Comparison of ENCODE assay signal across 7 mouse cellular contexts in genomic region chr12:27135997-27136559, GRCm38 (mm10).
DNase-seq lines count a peak whose midpoint lies in the region; ATAC-seq and TF ChIP-seq lines count a peak whose summit lies in the region.

No protein-coding gene starts in this region.

- peak overlapping the region; percentile 52 for H3K27ac ChIP-seq in midbrain, embryonic 10.5 days (replicated peaks)
- H3K27ac ChIP-seq in midbrain, postnatal 0 days (ENCODE audit: low read depth, low read length): no peak overlapping the region; the same call in 1 of the 2 replicates
- H3K27ac ChIP-seq in intestine, postnatal 0 days (ENCODE audit: low read depth, low read length): no peak overlapping the region
- H3K27ac ChIP-seq in stomach, embryonic 14.5 days (ENCODE audit: low read length): peak overlapping the region; percentile 44; the same call in 1 of the 2 replicates

- no peaks in the 10 kb centered on the region for H3K9me3 ChIP-seq in midbrain, embryonic 10.5 days (replicated peaks)
- no peaks in the 10 kb centered on the region for H3K9me3 ChIP-seq in midbrain, postnatal 0 days (ENCODE audit: low read length)
- no peaks in the 10 kb centered on the region for H3K9me3 ChIP-seq in intestine, postnatal 0 days (ENCODE audit: control insufficient read depth)
- H3K9me3 ChIP-seq in stomach, embryonic 14.5 days (ENCODE audit: control insufficient read depth, low read depth, low read length): no peaks in the 10 kb centered on the region

- H3K9ac ChIP-seq in midbrain, postnatal 0 days (replicated peaks; ENCODE audit: low read length, poor library complexity, severe bottlenecking): no peak overlapping the region
- no peak overlapping the region for H3K9ac ChIP-seq in intestine, postnatal 0 days (ENCODE audit: low read depth, low read length)
- no peak overlapping the region for H3K9ac ChIP-seq in stomach, embryonic 14.5 days (replicated peaks; ENCODE audit: low read depth, low read length)

- no peak overlapping the region; the same call in 1 of the 2 replicates for H3K4me2 ChIP-seq in midbrain, postnatal 0 days (ENCODE audit: low read depth, low read length, poor library complexity, severe bottlenecking)
- H3K4me2 ChIP-seq in intestine, postnatal 0 days (replicated peaks; ENCODE audit: low read depth): peak overlapping the region; percentile 32; the same call in 1 of the 2 replicates
- peak overlapping the region; percentile 22 for H3K4me2 ChIP-seq in stomach, embryonic 14.5 days (replicated peaks; ENCODE audit: low read depth, low read length)

- DNase-seq in midbrain, embryonic 10.5 days (ENCODE audit: low spot score): no peak
- no peak for DNase-seq in midbrain, postnatal 0 days (ENCODE audit: low spot score)
- DNase-seq in forelimb bud, embryonic 11.5 days (ENCODE audit: low read depth, low spot score): peak; percentile 59
- no peak for DNase-seq in adrenal gland, adult (ENCODE audit: inconsistent age in 2 of 2, low spot score in 1 of 2)
- DNase-seq in frontal cortex, postnatal 25 days (ENCODE audit: low spot score in 2 of 2): no peak

- WGBS in midbrain, embryonic 10.5 days: 79% methylated on average over 10 of the region's 10 CpGs
- 41% methylated on average over 10 of the region's 10 CpGs for WGBS in midbrain, postnatal 0 days
- 25% methylated on average over 10 of the region's 10 CpGs for WGBS in intestine, postnatal 0 days
- WGBS in stomach, embryonic 14.5 days: 17% methylated on average over 10 of the region's 10 CpGs

- no peaks in the 10 kb centered on the region for H3K36me3 ChIP-seq in midbrain, embryonic 10.5 days
- no peaks in the 10 kb centered on the region for H3K36me3 ChIP-seq in midbrain, postnatal 0 days (ENCODE audit: insufficient read depth, low read length)
- no peaks in the 10 kb centered on the region for H3K36me3 ChIP-seq in intestine, postnatal 0 days (ENCODE audit: control insufficient read depth, insufficient read depth)
- H3K36me3 ChIP-seq in stomach, embryonic 14.5 days (ENCODE audit: control insufficient read depth, insufficient read depth, low read length): no peaks in the 10 kb centered on the region

- H3K4me3 ChIP-seq in midbrain, embryonic 10.5 days: no peak overlapping the region
- H3K4me3 ChIP-seq in midbrain, postnatal 0 days (ENCODE audit: low read depth, low read length): no peak overlapping the region
- no peak overlapping the region for H3K4me3 ChIP-seq in intestine, postnatal 0 days (ENCODE audit: low read depth, low read length)
- H3K4me3 ChIP-seq in stomach, embryonic 14.5 days (ENCODE audit: low read depth, low read length): no peak overlapping the region

- no peaks in the 10 kb centered on the region for H3K27me3 ChIP-seq in midbrain, embryonic 10.5 days (ENCODE audit: low read depth, poor library complexity, severe bottlenecking)
- no peaks in the 10 kb centered on the region for H3K27me3 ChIP-seq in midbrain, postnatal 0 days (ENCODE audit: insufficient read depth, low read length)
- H3K27me3 ChIP-seq in intestine, postnatal 0 days (replicated peaks; ENCODE audit: control insufficient read depth, insufficient read depth, low read length): no peaks in the 10 kb centered on the region
- H3K27me3 ChIP-seq in stomach, embryonic 14.5 days (ENCODE audit: control insufficient read depth, insufficient read depth, low read length): no peaks in the 10 kb centered on the region

- no peak for TF ChIP-seq CTCF in midbrain, postnatal 0 days (IDR thresholded peaks at IDR 0.05)
- TF ChIP-seq CTCF in intestine, postnatal 0 days (IDR thresholded peaks at IDR 0.05; ENCODE audit: low read depth): no peak

- peaks cover 67% of the 10 kb centered on the region for H3K4me1 ChIP-seq in midbrain, embryonic 10.5 days
- peaks cover 7% of the 10 kb centered on the region; the same call in 1 of the 2 replicates for H3K4me1 ChIP-seq in midbrain, postnatal 0 days (ENCODE audit: insufficient read depth, low read length)
- peaks cover 4% of the 10 kb centered on the region; the same call in 1 of the 2 replicates for H3K4me1 ChIP-seq in intestine, postnatal 0 days (replicated peaks; ENCODE audit: control insufficient read depth, insufficient read depth, low read length)
- peaks cover 28% of the 10 kb centered on the region for H3K4me1 ChIP-seq in stomach, embryonic 14.5 days (ENCODE audit: control insufficient read depth, insufficient read depth, low read length)

- ATAC-seq in midbrain, postnatal 0 days (ENCODE audit: low FRiP score): no peak
- ATAC-seq in intestine, postnatal 0 days: no peak
- ATAC-seq in stomach, embryonic 14.5 days (ENCODE audit: insufficient number of reproducible peaks, insufficient read depth, low FRiP score, low read depth): peak; percentile 68

Comparison
In these comparisons a context has a peak if more than half of its experiments do, and no peak if none do; other contexts are left out.
1. H3K27ac ChIP-seq: peak in midbrain, embryonic 10.5 days (single experiment) and stomach, embryonic 14.5 days (single experiment); none in midbrain, postnatal 0 days (single experiment) and intestine, postnatal 0 days (single experiment).